Mouse (Mus musculus) lung, adult 2 months (tissue): ENCODE results near the gene Acss1. TPM values are rescaled to one million over a fixed set of nuclear protein-coding genes. Genes with fewer than 3 reads are reported as not detected.

Source experiments
- DNase-seq: peaks from one replicate; pipeline ENCODE4 v3.0.0; 2022
- H3K4me1 ChIP-seq: fragments of 200-500 bp; 2 replicates; pipeline ENCODE4 v1.6.1; 2011; ENCODE audit warnings: low read length; ENCODE audit not compliant: control insufficient read depth, insufficient read depth
- H3K4me3 ChIP-seq: fragments of 200-500 bp; replicated peaks from 2 replicates; pipeline ENCODE3; 2011; ENCODE audit warnings: low read depth, mild to moderate bottlenecking, control low read depth, low read length; ENCODE audit errors: extremely low read depth
- CTCF ChIP-seq: fragments of 200-500 bp; IDR thresholded peaks from 2 replicates; pipeline ENCODE4 v1.5.1; 2011; ENCODE audit warnings: mild to moderate bottlenecking, low read length, control low read depth; ENCODE audit not compliant: insufficient read depth
- POLR2A ChIP-seq: fragments of 200-500 bp; IDR thresholded peaks from 2 replicates; pipeline ENCODE4 v1.6.1; 2011; ENCODE audit warnings: low read depth, mild to moderate bottlenecking, control low read depth, low read length, borderline replicate concordance; ENCODE audit errors: extremely low read depth
- WGBS: fragments of 180-500 bp; shearing (Covaris S2); methylation state at CpG from one replicate; pipeline ENCODE4 v1.1.7; 2018; 5-methylcytosine and 5-hydroxymethylcytosine counted together
- polyA plus RNA-seq: library from polyadenylated mRNA; depleted of rRNA; stranded (reverse); fragments of >200 nt; gene quantifications from 2 replicates; pipeline ENCODE4 v1.2.3, GENCODE M21; 2012

Gene Acss1
- polyA plus RNA-seq, 1 experiment = 74.7 TPM

DNA sequence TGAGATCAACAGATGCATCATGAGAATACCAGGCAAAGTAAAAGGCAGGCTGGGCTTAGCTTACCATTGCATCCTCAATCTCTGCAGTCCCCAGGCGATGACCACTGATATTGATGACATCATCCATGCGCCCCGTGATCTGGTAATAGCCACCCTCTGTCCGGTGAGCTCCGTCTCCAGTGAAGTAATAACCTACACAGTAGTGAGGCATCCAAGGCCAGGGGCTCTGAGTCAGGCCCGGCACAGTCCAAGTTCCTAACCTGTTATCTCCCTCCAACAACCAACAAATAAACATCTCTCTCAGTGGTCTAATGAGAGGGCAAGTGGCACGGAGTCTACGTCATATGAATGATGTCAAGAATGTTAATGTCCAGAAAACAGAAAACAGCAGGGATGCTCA, 43.4 kb downstream of the Acss1 start:
- no peak for DNase-seq
- 83% methylated on average over 8 of the region's 8 CpGs for WGBS
- Histone ChIP-seq H3K4me1 (no peaks in the 10 kb centered on the region), H3K4me3 (no peak overlapping the region)
- TF ChIP-seq CTCF = no peak
- no peak for TF ChIP-seq POLR2A

DNA sequence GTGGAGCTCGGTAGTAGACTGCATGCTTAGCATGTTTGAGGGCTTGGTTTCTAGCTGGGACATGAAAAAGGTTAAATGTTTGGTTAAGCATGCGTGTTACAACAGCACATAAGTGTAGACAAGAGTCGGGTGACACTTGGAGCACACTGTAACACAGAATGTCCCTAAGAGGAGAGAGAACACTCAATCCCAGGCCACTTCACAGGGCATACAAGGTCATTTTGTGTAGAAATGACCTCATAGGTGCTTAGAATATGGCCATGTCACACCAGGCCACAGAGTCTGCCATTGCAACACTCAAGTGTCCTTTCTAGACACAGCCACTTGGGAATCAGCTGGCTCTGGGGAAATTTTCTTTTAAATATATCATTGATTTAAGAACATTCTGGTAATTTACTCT, 44.3 kb downstream of the Acss1 start:
- TF ChIP-seq CTCF = no peak
- TF ChIP-seq POLR2A = no peak
- Histone ChIP-seq H3K4me3 (no peak overlapping the region), H3K4me1 (no peaks in the 10 kb centered on the region)
- no peak for DNase-seq
- WGBS = 66% methylated on average over 3 of the region's 3 CpGs

DNA sequence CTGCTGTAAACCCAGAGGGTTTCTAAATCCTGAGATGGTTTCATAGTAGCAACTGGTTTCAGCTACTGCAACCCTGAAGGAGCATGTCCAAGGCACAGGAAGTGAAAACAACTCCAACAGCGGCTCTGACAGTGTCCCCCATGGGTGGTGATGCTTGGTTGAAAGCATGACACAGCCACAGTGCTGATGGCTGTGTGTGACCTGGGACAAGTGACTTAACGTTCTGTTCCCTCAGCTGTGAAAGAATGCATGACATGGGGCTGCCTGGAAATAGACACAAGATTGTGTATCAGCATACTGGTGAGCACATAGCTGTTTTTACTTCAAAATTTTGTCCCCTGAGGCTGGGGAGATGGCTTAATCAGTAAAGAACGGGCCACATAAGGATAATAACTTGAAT, 46.6 kb downstream of the Acss1 start:
- 60% methylated on average over 3 of the region's 3 CpGs for WGBS

DNA sequence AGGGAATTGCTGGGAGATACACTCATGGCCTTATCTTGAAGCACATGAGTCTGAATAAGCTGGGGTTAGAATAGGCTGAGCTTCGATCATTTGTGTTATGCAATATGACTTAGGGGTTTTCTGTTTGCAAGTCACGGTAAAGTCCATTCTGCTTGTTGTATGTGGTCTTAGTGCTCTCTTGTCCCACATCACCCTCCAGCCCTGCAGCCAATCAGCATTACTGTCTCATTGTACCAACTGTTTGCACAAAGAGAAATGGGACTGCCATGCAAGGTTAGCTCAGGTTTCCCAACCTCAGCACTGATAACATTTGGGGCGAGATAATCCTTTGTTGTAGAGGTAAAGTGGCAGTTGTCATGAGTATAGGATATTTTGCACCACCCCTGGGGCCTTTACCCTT, 58.2 kb downstream of the Acss1 start:
- Histone ChIP-seq H3K4me3 (no peak overlapping the region), H3K4me1 (peaks cover 6% of the 10 kb centered on the region)
- DNase-seq = no peak
- 57% methylated on average over 3 of the region's 3 CpGs for WGBS
- TF ChIP-seq POLR2A = no peak
- no peak for TF ChIP-seq CTCF

More for the DNA sequence above, 46.6 kb downstream of the Acss1 start:
- Histone ChIP-seq H3K4me3 (no peak overlapping the region), H3K4me1 (no peaks in the 10 kb centered on the region)
- DNase-seq = no peak
- TF ChIP-seq CTCF (no peak), POLR2A (no peak)

DNA sequence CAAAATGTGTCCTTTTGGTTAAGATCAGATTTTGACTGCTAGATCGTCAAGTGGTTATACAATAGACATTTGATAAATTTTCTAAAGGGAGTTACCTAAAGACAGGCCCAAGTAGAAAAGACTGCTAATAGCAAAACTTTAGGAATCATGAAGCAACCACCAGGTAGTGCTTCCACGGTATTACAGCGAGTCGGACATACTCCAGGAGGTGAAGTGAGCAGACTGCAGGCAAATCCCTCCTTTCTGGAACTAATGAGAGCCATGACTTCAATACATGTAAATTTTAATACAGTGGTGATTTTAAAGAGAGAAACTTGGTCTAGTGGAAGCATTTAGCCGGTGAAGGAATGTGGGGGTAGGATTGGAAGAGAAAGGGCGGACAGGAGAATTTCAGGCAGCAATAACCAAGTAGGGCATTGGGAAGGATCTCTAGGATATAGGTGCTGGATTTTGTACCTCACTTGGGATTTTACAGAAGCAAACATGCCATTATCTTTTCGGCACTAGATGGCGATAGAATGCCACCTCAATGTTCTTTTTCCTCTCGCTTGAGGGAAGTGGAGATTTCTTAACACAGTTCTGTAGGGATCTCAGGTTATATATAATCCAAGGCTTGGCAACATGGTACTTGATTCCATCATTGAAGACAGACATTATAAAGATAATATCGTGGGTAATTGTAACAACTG, 59.3 kb downstream of the Acss1 start:
- DNase-seq = peak; percentile 23
- Histone ChIP-seq H3K4me3 (no peak overlapping the region), H3K4me1 (peaks cover 6% of the 10 kb centered on the region)
- no peak for TF ChIP-seq POLR2A
- 0 out of 2 replicates have a peak, but pooled peaks have one; percentile 0 for TF ChIP-seq CTCF
- under 1% methylated on average over 10 of the region's 10 CpGs for WGBS

DNA sequence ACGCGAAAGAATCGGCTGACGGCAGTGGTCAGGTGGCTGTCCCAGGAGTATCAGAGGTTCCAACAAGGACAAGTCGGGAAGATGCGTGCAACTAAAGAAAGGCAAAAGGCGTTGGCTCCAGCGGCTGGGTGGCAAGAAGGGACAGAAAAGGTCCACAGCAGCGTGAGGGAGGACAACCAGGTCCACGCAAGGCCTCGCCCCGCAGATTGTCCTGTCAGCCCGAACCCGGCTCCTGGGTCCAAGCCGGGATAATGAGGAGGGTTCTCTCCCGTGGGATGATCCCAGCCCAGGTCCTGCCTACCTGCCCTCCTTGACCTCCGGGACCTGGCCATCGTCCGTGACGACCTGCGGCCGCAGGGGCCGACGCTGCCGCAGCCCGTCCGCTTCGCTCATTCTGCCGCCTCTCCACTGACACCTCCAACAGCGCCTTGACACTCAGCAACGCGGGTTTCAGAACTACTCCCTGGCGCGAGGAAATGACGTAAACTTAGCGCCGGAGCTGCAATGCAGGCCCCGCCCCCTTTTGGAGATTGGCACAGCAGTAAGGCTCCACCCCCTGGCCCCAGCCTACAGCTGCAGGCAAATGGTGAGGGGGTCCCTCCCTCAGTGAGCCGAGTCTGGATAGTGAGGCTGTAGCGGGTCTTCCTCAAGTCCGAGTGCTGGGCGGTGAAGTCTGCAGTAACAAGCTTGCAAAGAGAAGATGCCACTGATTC, 60.1 kb downstream of the Acss1 start, which contains the start of gene Apmap:
Gene Apmap, minus strand, starts transcription at position 481 of the 713 bp plus-strand sequence.
- TF ChIP-seq POLR2A (peak; percentile 72; the same call in 1 of the 2 replicates), CTCF (no peak)
- WGBS = under 1% methylated on average over 42 of the region's 42 CpGs

DNA sequence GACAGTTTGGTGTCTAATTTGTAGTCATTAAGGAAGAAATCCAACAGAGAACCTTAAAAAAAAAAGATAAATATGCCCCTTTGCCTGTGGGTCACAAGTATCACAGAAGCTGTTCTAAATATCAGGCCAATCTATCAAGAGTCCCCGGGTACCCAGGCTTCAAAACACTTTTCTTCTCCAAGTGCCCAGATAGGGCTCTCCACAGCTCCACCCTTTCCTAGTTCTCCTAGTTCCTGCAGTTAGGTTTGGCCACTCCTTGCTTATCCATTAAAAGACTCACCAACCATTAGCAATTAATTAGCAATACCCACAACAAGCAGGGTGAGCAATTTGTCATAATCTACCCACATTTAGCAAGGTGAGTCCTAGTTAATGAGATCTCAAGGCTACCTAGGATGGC, 61.2 kb downstream of the Acss1 start:
- H3K4me3 ChIP-seq = no peak overlapping the region
- no peak for TF ChIP-seq CTCF
- no peak for TF ChIP-seq POLR2A
- DNase-seq = peak; percentile 20
- H3K4me1 ChIP-seq = peaks cover 6% of the 10 kb centered on the region
- 41% methylated on average over 1 of the region's 1 CpGs for WGBS

More for the DNA sequence above, 60.1 kb downstream of the Acss1 start, which contains the start of gene Apmap:
- Histone ChIP-seq H3K4me1 (peaks cover 6% of the 10 kb centered on the region), H3K4me3 (peak within 1 kb of the TSS; percentile 81)
- peak; percentile 96 for DNase-seq

DNA sequence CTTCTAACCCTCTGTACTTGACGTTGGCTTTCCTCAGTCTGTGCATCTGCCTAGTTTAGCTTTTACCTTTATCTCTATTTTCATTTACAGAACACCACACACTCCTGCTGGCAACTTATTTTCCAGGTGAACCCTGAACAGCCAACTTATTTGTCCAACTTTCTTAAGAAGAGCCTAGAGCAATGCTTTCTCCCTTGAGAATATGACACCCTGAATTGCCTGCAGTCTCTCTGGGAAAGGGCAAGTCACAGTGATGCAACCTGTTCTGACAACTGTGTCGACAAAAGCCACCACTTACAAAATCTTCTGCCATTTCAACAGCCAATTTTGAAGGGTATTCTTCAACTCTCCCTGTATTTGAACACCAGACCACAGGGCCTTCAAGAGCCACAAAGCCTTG, 63.5 kb downstream of the Acss1 start:
- Histone ChIP-seq H3K4me1 (peaks cover 6% of the 10 kb centered on the region), H3K4me3 (no peak overlapping the region)
- DNase-seq = no peak
- TF ChIP-seq POLR2A (no peak), CTCF (no peak)
- 65% methylated on average over 2 of the region's 2 CpGs for WGBS

DNA sequence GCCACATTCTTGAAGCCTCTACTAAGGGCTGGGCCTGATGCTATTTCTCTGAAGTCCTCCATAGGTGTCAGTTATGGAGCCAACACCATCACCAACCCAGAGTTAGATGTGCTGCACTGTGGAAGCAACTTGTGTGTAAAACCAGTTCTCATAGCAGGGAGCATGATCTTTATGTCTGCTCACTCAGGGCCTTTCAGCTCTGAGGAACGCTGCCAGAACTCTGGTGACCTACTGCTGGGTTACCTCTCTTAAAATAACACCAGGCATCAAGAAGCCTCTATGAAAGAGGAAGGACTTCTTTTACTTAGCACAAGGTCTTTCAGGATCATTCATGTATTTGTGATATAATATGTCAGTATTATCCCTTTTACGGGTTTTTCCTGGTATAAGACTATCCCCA, 66.1 kb downstream of the Acss1 start:
- WGBS = 88% methylated on average over 2 of the region's 2 CpGs
- TF ChIP-seq POLR2A (no peak), CTCF (no peak)
- peaks cover 2% of the 10 kb centered on the region; the same call in 1 of the 2 replicates for H3K4me1 ChIP-seq
- no peak overlapping the region for H3K4me3 ChIP-seq
- no peak for DNase-seq

DNA sequence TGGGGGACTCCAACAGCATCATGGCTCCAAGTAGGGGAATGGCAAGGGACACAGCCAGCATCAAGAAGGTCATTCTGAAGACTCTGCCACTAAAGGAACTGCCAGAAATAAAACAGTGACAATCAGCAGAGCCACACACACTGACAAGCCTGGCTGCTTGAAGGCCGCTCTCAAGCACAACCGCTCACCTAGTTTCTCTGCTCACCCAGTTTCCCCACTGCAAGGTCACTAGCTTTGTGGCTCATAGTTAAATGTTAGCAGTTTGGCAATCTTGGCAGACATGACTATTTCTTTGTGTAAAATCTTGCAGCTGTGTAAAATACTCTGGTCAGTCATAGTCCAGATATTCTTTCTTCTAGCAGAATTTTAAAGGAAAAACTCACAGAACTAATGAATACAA, 68.0 kb downstream of the Acss1 start:
- no peak for DNase-seq
- TF ChIP-seq POLR2A (no peak), CTCF (no peak)
- 91% methylated on average over 2 of the region's 2 CpGs for WGBS
- Histone ChIP-seq H3K4me1 (no peaks in the 10 kb centered on the region), H3K4me3 (no peak overlapping the region)
